Mouse (Mus musculus) forebrain, embryonic 10.5 days (tissue): Measurements from ENCODE around the gene Slc9a3r1. TPM values are rescaled to one million over a fixed set of nuclear protein-coding genes. Genes with fewer than 3 reads are reported as not detected.

Source experiments
- DNase-seq: peaks from one replicate; pipeline ENCODE4 v3.0.0-alpha.2; 2017; ENCODE audit warnings: low spot score; ENCODE audit errors: extremely low spot score
- H3K27ac ChIP-seq: fragments of 300-500 bp; sonication (generic); 2 replicates; pipeline ENCODE4 v1.5.1; 2016; ENCODE audit warnings: mild to moderate bottlenecking
- H3K27me3 ChIP-seq: fragments of 300-500 bp; sonication (generic); 2 replicates; pipeline ENCODE4 v1.6.1; 2016; ENCODE audit warnings: mild to moderate bottlenecking; ENCODE audit not compliant: poor library complexity, severe bottlenecking
- H3K36me3 ChIP-seq: fragments of 300-500 bp; sonication (generic); replicated peaks from 2 replicates; pipeline ENCODE4 v1.6.1; 2016; ENCODE audit warnings: mild to moderate bottlenecking, moderate library complexity
- H3K4me1 ChIP-seq: fragments of 300-500 bp; sonication (generic); 2 replicates; pipeline ENCODE4 v1.6.1; 2016
- H3K4me3 ChIP-seq: fragments of 300-500 bp; sonication (generic); 2 replicates; pipeline ENCODE4 v1.5.1; 2016; ENCODE audit warnings: mild to moderate bottlenecking, moderate library complexity
- H3K9me3 ChIP-seq: fragments of 300-500 bp; sonication (generic); 2 replicates; pipeline ENCODE4 v1.6.1; 2016; ENCODE audit warnings: mild to moderate bottlenecking, moderate library complexity
- WGBS: fragments of 180-500 bp; shearing (Covaris S2); methylation state at CpG from one replicate; pipeline ENCODE4 v1.1.7; 2016; 5-methylcytosine and 5-hydroxymethylcytosine counted together
- polyA plus RNA-seq: library from polyadenylated mRNA; unstranded; fragments of >200 nt; fragmentation: Nextera tagmentation; extraction: Ambion mirVana; gene quantifications from 2 replicates; pipeline ENCODE4 v1.2.1, GENCODE M21; 2016

Gene Slc9a3r1
- 36.6 and 38.1 TPM in 2 replicates for polyA plus RNA-seq

DNA sequence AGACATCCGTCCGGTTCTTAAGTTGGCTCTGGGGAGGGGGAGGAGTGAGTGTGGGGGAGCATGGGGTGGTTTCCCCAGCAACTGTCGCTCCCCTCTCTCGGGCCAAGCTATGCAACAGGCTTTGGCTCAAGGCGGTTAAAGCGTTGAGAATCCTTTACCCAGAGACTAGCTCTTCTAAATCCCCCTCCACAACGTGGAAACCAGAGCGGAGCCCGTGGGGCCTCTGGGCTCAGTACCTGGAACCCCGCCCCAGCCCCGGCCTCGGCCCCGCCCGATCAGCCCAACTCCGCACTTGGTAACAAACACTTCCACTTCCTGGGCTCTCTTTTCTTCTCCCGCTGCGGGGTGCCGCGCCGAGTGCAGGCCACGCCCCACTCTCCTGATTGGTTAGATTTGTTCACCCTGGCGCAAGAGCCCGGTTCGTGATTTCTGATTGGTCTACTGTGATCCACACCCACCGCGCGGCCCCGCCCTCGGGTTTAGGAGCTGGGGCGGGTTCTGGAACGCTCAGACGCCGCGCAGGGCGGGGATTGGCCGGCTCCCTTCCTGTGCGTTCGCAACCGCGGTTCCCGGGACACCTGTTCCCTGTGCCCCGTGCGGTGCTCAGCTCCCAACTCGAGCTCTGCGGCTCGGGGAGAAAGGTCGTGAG, at the start of gene Slc9a3r1:
Gene Slc9a3r1, plus strand, starts transcription at position 510 of the 649 bp plus-strand sequence.
- Histone ChIP-seq H3K27ac (peak within 1 kb of the TSS; percentile 87), H3K9me3 (no peaks in the 10 kb centered on the region), H3K36me3 (no peaks in the 10 kb centered on the region), H3K27me3 (peaks cover 66% of the 10 kb centered on the region), H3K4me3 (peak within 1 kb of the TSS; percentile 82), H3K4me1 (peaks cover 68% of the 10 kb centered on the region)
- peak; percentile 98 for DNase-seq
- under 1% methylated on average over 47 of the region's 47 CpGs for WGBS

DNA sequence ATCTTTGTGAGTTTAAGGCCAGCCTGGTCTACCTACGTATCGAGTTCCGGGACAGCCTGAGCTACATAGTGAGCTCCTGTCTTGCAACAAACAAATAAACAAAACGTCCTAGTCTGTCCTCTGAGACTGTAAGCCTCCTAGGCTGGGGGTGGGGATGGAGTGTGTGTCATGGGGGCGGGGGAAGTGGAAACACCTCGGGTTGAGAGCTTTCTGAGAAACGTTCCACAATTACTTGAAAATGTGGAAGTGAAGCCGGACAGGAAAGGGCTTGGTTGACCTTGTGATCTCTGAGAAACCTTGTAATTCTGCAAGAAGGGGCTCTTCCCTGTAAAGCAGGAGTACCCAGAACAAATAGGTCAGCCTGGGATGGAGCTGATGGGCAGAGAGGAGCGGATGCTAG, 43.7 kb upstream of the Slc9a3r1 start:
- 77% methylated on average over 9 of the region's 9 CpGs for WGBS
- no peaks in the 10 kb centered on the region for H3K4me1 ChIP-seq
- H3K4me3 ChIP-seq = no peak overlapping the region
- no peaks in the 10 kb centered on the region for H3K9me3 ChIP-seq
- no peaks in the 10 kb centered on the region for H3K27me3 ChIP-seq
- H3K27ac ChIP-seq = no peak overlapping the region
- H3K36me3 ChIP-seq = no peaks in the 10 kb centered on the region
- no peak for DNase-seq

DNA sequence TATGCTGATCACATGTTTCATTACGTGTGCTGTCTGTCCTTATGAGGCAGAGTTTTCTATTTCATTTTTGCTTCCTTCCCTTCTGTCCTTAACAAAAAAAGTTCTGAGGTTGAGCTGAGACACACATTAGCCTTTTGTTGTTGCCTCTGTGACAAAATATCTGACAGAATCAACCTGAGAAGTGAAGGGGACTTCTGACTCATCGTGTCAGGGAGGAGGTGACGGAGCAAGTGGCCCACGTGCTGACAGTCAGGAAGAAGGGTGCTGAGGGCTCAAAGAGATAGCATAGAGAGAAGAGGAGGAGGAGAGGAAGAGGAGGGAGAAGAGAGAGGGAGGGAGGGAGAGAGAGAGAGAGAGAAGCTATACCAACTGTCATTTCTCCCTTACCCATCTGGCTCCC, 34.7 kb upstream of the Slc9a3r1 start:
- H3K27ac ChIP-seq = no peak overlapping the region
- no peak for DNase-seq
- H3K4me1 ChIP-seq = no peaks in the 10 kb centered on the region
- WGBS = 88% methylated on average over 4 of the region's 4 CpGs
- no peak overlapping the region for H3K4me3 ChIP-seq
- H3K36me3 ChIP-seq = no peaks in the 10 kb centered on the region
- no peaks in the 10 kb centered on the region for H3K27me3 ChIP-seq
- no peaks in the 10 kb centered on the region for H3K9me3 ChIP-seq

DNA sequence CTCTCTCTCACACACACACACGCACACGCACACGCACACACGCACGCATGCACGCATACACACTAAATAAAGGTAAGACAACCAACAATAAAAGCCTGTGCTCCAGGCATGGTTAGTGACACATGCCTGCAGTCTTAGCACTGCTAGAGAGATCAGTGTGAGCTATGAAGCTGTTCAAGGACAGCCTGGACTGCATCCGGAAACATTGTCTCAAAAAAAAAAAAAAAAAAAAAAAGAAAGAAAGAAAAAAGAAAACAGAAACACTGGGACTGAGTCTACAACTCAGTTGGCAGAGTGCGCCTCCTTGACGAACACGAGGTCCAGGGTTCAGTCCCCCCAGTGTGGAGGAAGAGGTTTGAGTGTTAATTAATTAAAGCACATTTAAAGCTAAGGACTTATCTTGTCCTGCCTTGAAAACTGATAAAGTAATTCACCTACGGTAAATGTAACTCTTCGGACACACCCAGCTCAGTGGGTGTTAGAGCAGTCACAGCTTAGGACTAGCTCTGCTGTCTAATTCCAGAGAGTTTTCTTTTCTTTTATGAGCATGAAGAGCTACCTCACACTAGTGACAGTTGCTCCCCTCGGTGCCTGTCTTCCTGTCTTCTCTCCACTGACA, 33.5 kb upstream of the Slc9a3r1 start:
- H3K27me3 ChIP-seq = no peaks in the 10 kb centered on the region
- no peaks in the 10 kb centered on the region for H3K4me1 ChIP-seq
- 94% methylated on average over 13 of the region's 13 CpGs for WGBS
- no peak overlapping the region for H3K27ac ChIP-seq
- H3K4me3 ChIP-seq = no peak overlapping the region
- no peaks in the 10 kb centered on the region for H3K36me3 ChIP-seq
- DNase-seq = no peak
- H3K9me3 ChIP-seq = no peaks in the 10 kb centered on the region

DNA sequence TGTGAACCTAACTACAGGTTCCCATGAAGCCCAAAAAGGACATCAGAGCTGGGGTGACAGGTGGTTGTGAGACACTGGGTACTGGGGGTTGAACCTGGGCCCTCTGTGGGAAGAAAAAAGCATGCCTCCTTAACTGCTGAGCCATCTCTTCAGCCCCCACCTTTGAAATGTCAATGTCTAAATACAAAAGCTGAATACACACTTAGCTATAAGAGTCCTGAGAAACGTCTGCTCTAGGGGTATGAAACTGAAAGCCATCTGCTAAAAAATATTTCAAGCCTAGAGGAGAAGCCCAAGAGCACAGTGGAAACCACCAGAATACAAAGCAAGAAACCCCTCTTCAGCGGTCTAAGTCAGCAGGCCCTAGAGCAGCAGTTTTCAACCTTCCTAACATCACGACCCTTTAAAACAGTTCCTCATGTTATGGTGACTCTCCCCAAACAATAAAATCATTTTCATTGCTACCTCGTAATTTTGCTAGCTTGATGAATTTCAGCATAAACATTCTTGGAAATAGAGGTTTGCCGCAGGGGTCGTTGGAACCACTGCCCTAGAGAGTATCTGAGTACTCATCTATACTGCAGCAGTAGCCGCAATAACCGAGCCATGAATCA, 31.3 kb upstream of the Slc9a3r1 start:
- Histone ChIP-seq H3K9me3 (no peaks in the 10 kb centered on the region), H3K4me3 (no peak overlapping the region), H3K27me3 (no peaks in the 10 kb centered on the region), H3K4me1 (no peaks in the 10 kb centered on the region), H3K36me3 (no peaks in the 10 kb centered on the region), H3K27ac (no peak overlapping the region)
- WGBS = 88% methylated on average over 8 of the region's 8 CpGs
- DNase-seq = no peak

DNA sequence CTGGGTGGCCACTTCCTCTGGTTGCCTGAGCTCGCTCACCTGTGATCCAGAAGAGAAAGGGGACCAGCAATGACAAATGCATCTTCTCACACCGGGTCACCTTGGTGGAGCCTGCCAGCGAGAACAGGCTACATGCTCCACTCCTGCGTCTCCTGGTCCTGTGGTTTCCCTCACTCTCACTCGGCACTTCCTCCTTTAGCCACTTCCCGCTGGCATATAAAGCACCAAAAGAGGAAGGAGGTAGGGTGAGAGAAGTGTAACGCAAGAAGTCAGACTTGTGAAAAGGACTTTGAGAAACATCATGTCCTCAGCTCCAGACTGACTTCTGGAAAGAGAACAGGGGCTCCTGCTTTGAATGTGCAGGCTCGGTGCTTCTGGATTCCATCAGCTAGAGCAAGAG, 29.3 kb upstream of the Slc9a3r1 start, which contains the start of gene Cd300lf:
Gene Cd300lf, minus strand, starts transcription at position 193 of the 400 bp plus-strand sequence.
- no peak for DNase-seq
- Histone ChIP-seq H3K27ac (no peak within 1 kb of the TSS), H3K4me3 (no peak within 1 kb of the TSS), H3K4me1 (no peaks in the 10 kb centered on the region), H3K9me3 (no peaks in the 10 kb centered on the region), H3K36me3 (no peaks in the 10 kb centered on the region), H3K27me3 (no peaks in the 10 kb centered on the region)
- WGBS = 84% methylated on average over 8 of the region's 8 CpGs

DNA sequence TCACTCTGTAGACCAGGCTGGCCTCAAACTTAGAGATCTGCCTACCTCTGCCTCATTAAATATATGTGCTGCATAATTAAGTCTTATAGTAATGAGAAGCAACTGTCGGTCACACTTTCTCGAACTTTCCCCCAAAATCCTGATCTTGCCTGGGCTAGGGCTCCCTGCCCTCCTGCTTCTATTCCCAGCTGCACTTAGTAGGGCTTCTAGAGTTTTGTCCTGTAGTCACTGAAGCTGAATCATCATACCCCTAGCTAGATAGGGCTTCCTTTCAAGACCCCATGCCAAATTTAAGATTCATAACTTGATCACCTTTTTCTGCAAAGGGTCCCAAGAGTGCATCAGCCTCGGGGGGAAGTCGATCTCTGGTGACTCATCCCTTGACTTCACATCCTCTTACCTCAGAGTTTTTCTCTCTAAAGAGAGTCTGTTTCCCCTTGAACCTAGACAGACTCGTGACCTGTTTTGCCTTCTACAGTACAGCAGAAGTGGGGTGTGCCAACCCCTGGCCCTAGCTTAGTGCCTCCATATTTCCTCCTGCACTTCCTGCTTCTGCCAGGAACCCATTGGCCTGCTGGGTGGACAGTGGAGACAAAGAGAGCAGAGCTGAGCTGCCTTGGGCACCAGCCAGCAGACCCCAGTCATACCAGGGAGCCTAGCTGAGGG, 24.4 kb upstream of the Slc9a3r1 start:
- Histone ChIP-seq H3K27ac (no peak overlapping the region), H3K27me3 (no peaks in the 10 kb centered on the region), H3K9me3 (no peaks in the 10 kb centered on the region), H3K4me1 (no peaks in the 10 kb centered on the region), H3K36me3 (no peaks in the 10 kb centered on the region), H3K4me3 (no peak overlapping the region)
- 92% methylated on average over 5 of the region's 5 CpGs for whole genome bisulfite sequencing
- no peak for DNase-seq

DNA sequence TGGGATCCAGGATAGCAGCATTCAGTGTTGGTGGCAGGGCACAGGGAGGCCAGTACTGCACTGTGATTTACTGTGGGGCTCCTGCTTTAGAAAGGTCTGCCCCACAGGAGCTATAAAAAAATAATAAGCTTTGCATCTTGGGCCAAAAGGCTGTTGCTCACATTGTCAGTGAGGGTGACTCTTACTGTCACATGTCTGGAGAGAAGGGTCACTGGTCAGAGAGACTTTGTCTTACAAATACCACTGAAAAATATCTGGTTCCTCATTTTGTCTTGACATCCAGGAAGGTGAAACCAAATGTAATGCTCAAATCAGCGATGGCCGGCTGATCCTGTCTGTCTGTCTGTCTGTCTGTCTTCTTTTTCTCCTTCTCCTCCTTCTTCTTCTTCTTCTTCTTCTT, 21.2 kb upstream of the Slc9a3r1 start:
- no peaks in the 10 kb centered on the region for H3K9me3 ChIP-seq
- no peaks in the 10 kb centered on the region for H3K4me1 ChIP-seq
- H3K36me3 ChIP-seq = no peaks in the 10 kb centered on the region
- H3K27ac ChIP-seq = no peak overlapping the region
- no peak for DNase-seq
- H3K27me3 ChIP-seq = no peaks in the 10 kb centered on the region
- 91% methylated on average over 2 of the region's 2 CpGs for WGBS
- no peak overlapping the region for H3K4me3 ChIP-seq

DNA sequence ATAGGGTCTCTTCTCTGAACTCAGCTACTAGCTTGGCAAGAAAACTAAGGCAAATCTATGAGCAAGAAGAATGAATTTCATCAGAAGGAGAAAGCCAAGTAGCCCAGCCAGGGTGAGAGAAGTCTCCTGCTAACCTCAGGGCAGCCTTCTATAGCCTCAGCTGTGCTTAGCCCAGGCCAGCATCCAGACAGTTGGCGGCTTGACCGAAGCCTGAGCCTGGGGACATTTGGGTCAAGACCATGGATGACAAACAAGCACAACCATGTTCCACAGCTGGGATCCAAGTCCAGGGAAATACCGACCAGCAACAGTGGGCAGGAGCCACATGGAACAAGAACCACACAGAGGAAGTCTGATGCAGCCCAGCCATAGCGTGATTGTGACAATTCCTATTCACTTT, 15.3 kb upstream of the Slc9a3r1 start:
- Histone ChIP-seq H3K9me3 (no peaks in the 10 kb centered on the region; the same call in 1 of the 2 replicates), H3K36me3 (no peaks in the 10 kb centered on the region), H3K27ac (no peak overlapping the region), H3K4me3 (no peak overlapping the region), H3K27me3 (peaks cover 18% of the 10 kb centered on the region), H3K4me1 (peaks cover 15% of the 10 kb centered on the region)
- WGBS = 91% methylated on average over 4 of the region's 4 CpGs
- DNase-seq = no peak

DNA sequence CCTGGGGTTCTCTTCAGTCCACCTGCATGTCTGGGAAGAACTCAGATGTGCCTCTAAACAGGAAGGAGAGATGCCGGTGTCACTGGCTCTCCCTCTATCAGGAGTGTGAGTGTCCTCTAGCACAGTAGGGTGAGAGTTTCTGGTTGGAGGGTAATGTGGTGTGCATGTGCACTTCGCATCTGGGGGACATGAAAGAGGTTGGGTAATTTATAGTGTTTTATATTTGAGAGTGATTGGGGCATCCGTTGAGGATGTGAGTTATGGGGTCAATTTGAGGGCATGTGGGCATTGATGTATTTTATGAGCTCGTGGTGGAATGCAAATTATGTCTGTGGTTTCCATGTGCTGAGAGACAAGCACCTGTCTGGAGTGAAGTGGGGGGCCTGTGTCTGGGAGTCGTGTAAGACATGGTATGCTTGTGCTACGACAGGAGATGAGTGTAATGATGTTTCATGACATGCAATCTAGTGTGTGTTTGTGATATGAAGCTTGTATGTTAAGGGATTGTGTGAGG, 12.3 kb upstream of the Slc9a3r1 start:
- H3K27me3 ChIP-seq = peaks cover 48% of the 10 kb centered on the region
- no peak for DNase-seq
- no peaks in the 10 kb centered on the region for H3K36me3 ChIP-seq
- H3K27ac ChIP-seq = no peak overlapping the region
- H3K4me3 ChIP-seq = no peak overlapping the region
- WGBS = 88% methylated on average over 6 of the region's 6 CpGs
- peaks cover 37% of the 10 kb centered on the region for H3K4me1 ChIP-seq
- no peaks in the 10 kb centered on the region; the same call in 1 of the 2 replicates for H3K9me3 ChIP-seq

DNA sequence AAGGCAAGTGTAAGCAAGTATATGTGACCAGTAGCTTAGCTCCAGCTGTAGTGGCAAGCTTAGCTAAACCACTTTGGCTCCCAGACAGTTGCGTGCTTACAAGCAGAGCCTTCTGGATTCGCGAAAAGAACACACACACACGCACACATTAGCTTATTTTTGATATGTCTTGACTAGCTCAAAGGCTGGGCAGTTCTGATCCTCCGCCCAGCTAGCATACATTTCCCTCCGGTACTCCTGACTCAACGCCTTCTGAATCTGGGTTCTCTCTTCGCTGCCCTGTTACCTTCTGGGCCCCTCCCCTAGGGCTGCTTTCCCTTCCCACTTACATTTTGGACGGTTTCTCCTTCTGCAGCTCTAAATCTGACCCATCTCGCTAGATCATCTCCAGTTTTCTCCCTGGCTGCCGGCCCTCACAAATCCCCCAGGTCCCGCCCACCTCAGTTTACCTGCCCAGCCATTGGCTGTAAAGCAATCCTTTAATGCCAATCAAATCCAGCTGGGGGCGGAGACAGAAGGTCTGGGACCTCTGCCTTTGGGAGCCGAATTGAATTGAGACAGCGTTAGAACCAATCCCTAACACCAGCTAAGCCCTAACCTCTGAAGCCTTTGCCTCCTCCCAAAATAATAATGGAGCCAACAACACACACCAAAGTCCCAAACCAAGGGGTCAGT, 11.2 kb upstream of the Slc9a3r1 start:
- Histone ChIP-seq H3K4me3 (peak overlapping the region; percentile 49), H3K9me3 (no peaks in the 10 kb centered on the region; the same call in 1 of the 2 replicates), H3K4me1 (peaks cover 37% of the 10 kb centered on the region), H3K27ac (peak overlapping the region; percentile 54; the same call in 1 of the 2 replicates), H3K27me3 (peaks cover 58% of the 10 kb centered on the region), H3K36me3 (no peaks in the 10 kb centered on the region)
- peak; percentile 85 for DNase-seq
- WGBS = 9% methylated on average over 15 of the region's 15 CpGs

DNA sequence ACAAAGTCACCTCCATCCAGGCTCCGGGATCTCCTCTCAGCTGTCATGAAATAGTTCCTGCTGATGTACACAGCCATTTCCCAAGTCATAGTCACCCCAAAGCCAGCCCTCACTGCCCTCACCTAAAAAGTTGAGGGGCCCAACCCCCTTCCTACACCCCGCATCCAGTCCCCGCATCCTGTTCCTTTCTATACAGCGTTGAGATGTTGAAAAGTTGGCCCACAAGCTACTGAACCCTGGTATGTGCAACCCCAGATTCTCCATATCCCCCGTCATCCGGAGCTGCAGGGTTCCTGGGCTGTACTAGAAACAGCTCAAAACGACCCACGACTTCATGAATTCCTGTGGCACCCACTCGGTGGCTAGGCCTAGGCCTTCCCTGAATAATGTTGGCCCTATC, 10.1 kb upstream of the Slc9a3r1 start:
- no peak for DNase-seq
- Histone ChIP-seq H3K36me3 (no peaks in the 10 kb centered on the region), H3K9me3 (no peaks in the 10 kb centered on the region; the same call in 1 of the 2 replicates), H3K4me3 (no peak overlapping the region), H3K27me3 (peaks cover 70% of the 10 kb centered on the region), H3K4me1 (peaks cover 43% of the 10 kb centered on the region), H3K27ac (no peak overlapping the region)
- 79% methylated on average over 9 of the region's 9 CpGs for WGBS
